Mouse (Mus musculus): ENCODE results near the gene Cpne9.

The Cpne9 gene

GRCm38 (mm10) chr6:113282101-113282802, at the start of gene Cpne9:
Cpne9 (plus strand) TSS chr6:113282307.
- in situ Hi-C loops (cut with MboI, MseI): no loop called here

- in situ Hi-C loops (cut with MboI, MseI): loop anchor here (5.0 to 10.0 kb wide), 2 partner anchors 60 to 193 kb away; no protein-coding TSS in a partner anchor
Observed at GRCm38 (mm10) chr6:113235141-113235540, 47.0 kb upstream of the Cpne9 start.

GRCm38 (mm10) chr6:113237542-113238270, 44.4 kb upstream of the Cpne9 start, which contains the start of gene Mtmr14:
Mtmr14 (plus strand) TSS chr6:113237843.
- in situ Hi-C loops (cut with MboI, MseI): loop anchor here (5.0 to 10.0 kb wide), 2 partner anchors 63 to 195 kb away; no protein-coding TSS in a partner anchor

GRCm38 (mm10) chr6:113238442-113238841, 43.7 kb upstream of the Cpne9 start:
- in situ Hi-C loops (cut with MboI, MseI): loop anchor here (5.0 to 10.0 kb wide), 2 partner anchors 64 to 196 kb away; no protein-coding TSS in a partner anchor

GRCm38 (mm10) chr6:113242753-113243152, 39.4 kb upstream of the Cpne9 start:
- in situ Hi-C loops (cut with MboI, MseI): no loop called here

- in situ Hi-C loops (cut with MboI, MseI): no loop called here
Observed at GRCm38 (mm10) chr6:113245585-113245984, 36.5 kb upstream of the Cpne9 start.

GRCm38 (mm10) chr6:113250786-113251185, 31.3 kb upstream of the Cpne9 start:
- in situ Hi-C loops (cut with MboI, MseI): no loop called here

GRCm38 (mm10) chr6:113251921-113252320, 30.2 kb upstream of the Cpne9 start:
- in situ Hi-C loops (cut with MboI, MseI): no loop called here

- in situ Hi-C loops (cut with MboI, MseI): no loop called here
Observed at GRCm38 (mm10) chr6:113254899-113255298, 27.2 kb upstream of the Cpne9 start.

- in situ Hi-C loops (cut with MboI, MseI): loop anchor here (10.0 kb wide), 1 partner anchor 1013 kb away; no protein-coding TSS in a partner anchor
Observed at GRCm38 (mm10) chr6:113261174-113261858, 20.8 kb upstream of the Cpne9 start.

GRCm38 (mm10) chr6:113263531-113263930, 18.6 kb upstream of the Cpne9 start:
- in situ Hi-C loops (cut with MboI, MseI): loop anchor here (10.0 kb wide), 1 partner anchor 1011 kb away; no protein-coding TSS in a partner anchor

GRCm38 (mm10) chr6:113264429-113264828, 17.7 kb upstream of the Cpne9 start:
- in situ Hi-C loops (cut with MboI, MseI): loop anchor here (10.0 kb wide), 1 partner anchor 1010 kb away; no protein-coding TSS in a partner anchor

- in situ Hi-C loops (cut with MboI, MseI): loop anchor here (10.0 kb wide), 1 partner anchor 1008 kb away; no protein-coding TSS in a partner anchor
Observed at GRCm38 (mm10) chr6:113266996-113267655, 15.0 kb upstream of the Cpne9 start.

- in situ Hi-C loops (cut with MboI, MseI): loop anchor here (10.0 kb wide), 1 partner anchor 1007 kb away; no protein-coding TSS in a partner anchor
Observed at GRCm38 (mm10) chr6:113267988-113268387, 14.1 kb upstream of the Cpne9 start.

- in situ Hi-C loops (cut with MboI, MseI): no loop called here
Observed at GRCm38 (mm10) chr6:113272365-113272764, 9.7 kb upstream of the Cpne9 start.

- in situ Hi-C loops (cut with MboI, MseI): no loop called here
Observed at GRCm38 (mm10) chr6:113276846-113277245, 5.3 kb upstream of the Cpne9 start.

GRCm38 (mm10) chr6:113281676-113282075, 431 bp upstream of the Cpne9 start:
- in situ Hi-C loops (cut with MboI, MseI): no loop called here

- in situ Hi-C loops (cut with MboI, MseI): no loop called here
Observed at GRCm38 (mm10) chr6:113282969-113283368, 862 bp downstream of the Cpne9 start.

- in situ Hi-C loops (cut with MboI, MseI): no loop called here
Observed at GRCm38 (mm10) chr6:113283500-113283899, 1.4 kb downstream of the Cpne9 start.

GRCm38 (mm10) chr6:113284931-113285330, 2.8 kb downstream of the Cpne9 start:
- in situ Hi-C loops (cut with MboI, MseI): no loop called here

GRCm38 (mm10) chr6:113286316-113286715, 4.2 kb downstream of the Cpne9 start:
- in situ Hi-C loops (cut with MboI, MseI): no loop called here
